Mouse (Mus musculus): ENCODE measurements around the gene Plcb4. TPM values are rescaled to one million over a fixed set of nuclear protein-coding genes. Genes with fewer than 3 reads are reported as not detected.

Plcb4 gene
- polyA plus RNA-seq, 1 experiment, result 3.7 TPM

DNA sequence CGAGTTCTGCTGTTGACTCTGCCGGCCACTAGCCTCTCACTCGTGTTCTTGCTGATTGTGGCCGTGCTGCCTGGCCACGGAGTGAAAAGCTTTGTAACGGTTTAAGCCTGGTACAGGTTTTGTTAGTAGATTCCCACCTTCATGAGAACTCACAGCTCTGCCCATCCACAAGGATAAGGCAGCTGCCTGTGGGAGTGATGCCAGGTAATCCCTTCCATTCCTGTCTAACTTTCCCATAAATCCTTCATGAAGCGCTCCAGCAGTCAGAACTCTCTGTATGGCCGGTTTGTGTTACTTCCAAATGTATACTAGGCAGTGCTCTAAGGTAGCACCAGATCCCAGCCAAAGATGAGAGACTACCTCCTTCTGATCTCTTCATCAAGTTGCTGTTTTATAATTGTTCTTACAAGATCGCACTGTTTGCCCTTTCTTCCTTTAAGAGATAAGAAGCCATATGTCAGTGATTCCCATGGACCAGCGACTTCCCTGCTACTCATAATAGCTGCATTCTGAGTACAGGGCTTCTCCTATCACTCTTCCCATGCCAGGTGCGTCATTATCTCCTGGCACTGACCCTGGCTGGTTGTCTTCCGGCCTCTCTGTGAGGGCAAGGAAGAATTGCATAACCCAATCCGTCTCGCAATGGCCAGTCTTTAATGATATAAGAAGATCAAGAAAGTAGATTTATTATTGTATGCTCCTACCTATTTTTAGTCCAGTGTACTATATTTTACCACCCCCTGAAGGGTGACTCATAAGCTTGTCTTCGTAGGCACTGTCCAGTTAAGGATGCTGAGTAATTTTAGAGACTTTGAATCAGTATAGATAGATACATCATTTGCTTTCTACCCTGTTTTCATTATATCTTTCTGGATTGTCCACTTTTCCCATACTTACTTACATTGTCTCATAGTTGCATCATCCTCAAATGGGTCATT lies 147.2 kb downstream of the Plcb4 start:
- TF ChIP-seq CTCF (IDR thresholded peaks at IDR 0.05; ENCODE audit: borderline replicate concordance, control insufficient read depth, extremely low read depth, insufficient read depth, low read length, poor library complexity), result no peak
- TF ChIP-seq POLR2A (IDR thresholded peaks at IDR 0.05; ENCODE audit: control insufficient read depth, extremely low read depth, insufficient read depth, low read length, poor library complexity), result no peak
- Histone ChIP-seq H3K4me1 (replicated peaks; ENCODE audit: control insufficient read depth, insufficient read depth, low read length) (no peaks in the 10 kb centered on the region), H3K27ac (ENCODE audit: control insufficient read depth, insufficient read depth, low read length) (no peak overlapping the region), H3K36me3 (ENCODE audit: control insufficient read depth, insufficient read depth, low read length) (no peaks in the 10 kb centered on the region), H3K4me3 (ENCODE audit: control insufficient read depth, insufficient read depth, low read length) (no peak overlapping the region), H3K27me3 (ENCODE audit: control insufficient read depth, insufficient read depth, low read length) (no peaks in the 10 kb centered on the region)
- 95% methylated on average over 15 of the region's 15 CpGs for WGBS
- no peak for DNase-seq

DNA sequence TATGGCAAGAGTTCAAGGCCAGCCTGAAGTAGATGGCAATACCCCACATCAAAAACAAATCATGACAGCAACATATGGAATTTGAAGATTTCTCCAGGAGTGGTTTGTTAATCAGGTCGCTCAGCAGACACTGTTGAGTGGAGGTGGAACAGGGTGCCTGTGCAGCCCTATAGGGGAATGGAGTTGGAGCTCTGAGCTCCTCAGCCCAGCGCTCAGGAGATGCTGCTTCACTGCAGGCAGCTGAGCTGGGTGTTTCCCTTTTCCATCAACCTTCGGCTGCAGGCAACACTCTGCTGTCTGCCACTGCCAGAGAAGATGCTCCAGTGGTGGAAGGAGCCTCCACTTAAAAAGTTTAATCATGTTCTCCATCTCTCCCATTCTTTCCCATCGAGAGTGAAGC lies 149.5 kb downstream of the Plcb4 start:
- H3K27ac ChIP-seq (ENCODE audit: control insufficient read depth, insufficient read depth, low read length), result no peak overlapping the region
- TF ChIP-seq POLR2A (IDR thresholded peaks at IDR 0.05; ENCODE audit: control insufficient read depth, extremely low read depth, insufficient read depth, low read length, poor library complexity) (no peak), CTCF (IDR thresholded peaks at IDR 0.05; ENCODE audit: borderline replicate concordance, control insufficient read depth, extremely low read depth, insufficient read depth, low read length, poor library complexity) (no peak)
- no peaks in the 10 kb centered on the region for H3K4me1 ChIP-seq (replicated peaks; ENCODE audit: control insufficient read depth, insufficient read depth, low read length)
- no peak for DNase-seq
- no peaks in the 10 kb centered on the region for H3K36me3 ChIP-seq (ENCODE audit: control insufficient read depth, insufficient read depth, low read length)
- WGBS, result 91% methylated on average over 4 of the region's 4 CpGs
- H3K4me3 ChIP-seq (ENCODE audit: control insufficient read depth, insufficient read depth, low read length), result no peak overlapping the region
- no peaks in the 10 kb centered on the region for H3K27me3 ChIP-seq (ENCODE audit: control insufficient read depth, insufficient read depth, low read length)

- WGBS, result 96% methylated on average over 6 of the region's 6 CpGs
- H3K4me3 ChIP-seq (ENCODE audit: control insufficient read depth, insufficient read depth, low read length), result no peak overlapping the region
- no peaks in the 10 kb centered on the region for H3K36me3 ChIP-seq (ENCODE audit: control insufficient read depth, insufficient read depth, low read length)
- no peak overlapping the region for H3K27ac ChIP-seq (ENCODE audit: control insufficient read depth, insufficient read depth, low read length)
- no peaks in the 10 kb centered on the region for H3K27me3 ChIP-seq (ENCODE audit: control insufficient read depth, insufficient read depth, low read length)
- TF ChIP-seq POLR2A (IDR thresholded peaks at IDR 0.05; ENCODE audit: control insufficient read depth, extremely low read depth, insufficient read depth, low read length, poor library complexity), result no peak
- TF ChIP-seq CTCF (IDR thresholded peaks at IDR 0.05; ENCODE audit: borderline replicate concordance, control insufficient read depth, extremely low read depth, insufficient read depth, low read length, poor library complexity), result no peak
- no peak for DNase-seq
- H3K4me1 ChIP-seq (replicated peaks; ENCODE audit: control insufficient read depth, insufficient read depth, low read length), result no peaks in the 10 kb centered on the region; the same call in 1 of the 2 replicates
These were observed 152.0 kb downstream of the Plcb4 start for GRCm38 (mm10) chr2:135810841-135811240.

DNA sequence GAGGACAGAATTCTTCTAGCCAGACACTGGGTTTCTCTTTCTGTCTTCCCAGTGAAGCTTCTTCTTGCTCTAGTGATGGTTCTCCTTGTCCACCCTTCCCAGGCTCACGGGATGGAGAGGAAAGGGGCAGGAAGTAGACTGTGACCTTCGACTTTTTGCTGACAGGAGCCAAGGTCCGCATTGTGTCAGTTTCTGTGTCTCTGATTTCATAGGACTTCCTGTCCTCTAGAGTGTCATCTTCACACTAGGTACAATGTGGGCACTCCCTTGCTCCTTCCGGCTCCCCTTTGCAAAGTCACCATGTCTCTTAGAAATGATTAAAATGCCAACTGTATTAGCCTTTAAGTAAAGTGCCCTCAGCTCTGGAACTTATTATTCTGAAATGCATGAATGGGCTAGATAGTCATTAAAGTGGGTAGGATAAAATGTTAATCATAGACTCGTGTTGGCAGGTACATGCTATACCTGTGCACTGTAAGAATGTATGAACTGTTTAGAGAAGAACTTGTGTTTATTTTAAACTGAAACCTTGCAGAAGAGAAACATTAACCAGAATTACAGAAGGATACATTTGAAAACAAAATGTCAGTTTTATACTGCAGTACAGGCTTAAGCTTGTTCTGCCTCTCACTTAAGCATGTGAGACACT lies 152.8 kb downstream of the Plcb4 start:
- H3K36me3 ChIP-seq (ENCODE audit: control insufficient read depth, insufficient read depth, low read length), result no peaks in the 10 kb centered on the region
- WGBS, result 78% methylated on average over 5 of the region's 5 CpGs
- H3K27me3 ChIP-seq (ENCODE audit: control insufficient read depth, insufficient read depth, low read length), result no peaks in the 10 kb centered on the region
- H3K27ac ChIP-seq (ENCODE audit: control insufficient read depth, insufficient read depth, low read length), result no peak overlapping the region
- TF ChIP-seq CTCF (IDR thresholded peaks at IDR 0.05; ENCODE audit: borderline replicate concordance, control insufficient read depth, extremely low read depth, insufficient read depth, low read length, poor library complexity) (no peak), POLR2A (IDR thresholded peaks at IDR 0.05; ENCODE audit: control insufficient read depth, extremely low read depth, insufficient read depth, low read length, poor library complexity) (no peak)
- H3K4me3 ChIP-seq (ENCODE audit: control insufficient read depth, insufficient read depth, low read length), result no peak overlapping the region
- DNase-seq, result no peak
- no peaks in the 10 kb centered on the region; the same call in 1 of the 2 replicates for H3K4me1 ChIP-seq (replicated peaks; ENCODE audit: control insufficient read depth, insufficient read depth, low read length)

DNA sequence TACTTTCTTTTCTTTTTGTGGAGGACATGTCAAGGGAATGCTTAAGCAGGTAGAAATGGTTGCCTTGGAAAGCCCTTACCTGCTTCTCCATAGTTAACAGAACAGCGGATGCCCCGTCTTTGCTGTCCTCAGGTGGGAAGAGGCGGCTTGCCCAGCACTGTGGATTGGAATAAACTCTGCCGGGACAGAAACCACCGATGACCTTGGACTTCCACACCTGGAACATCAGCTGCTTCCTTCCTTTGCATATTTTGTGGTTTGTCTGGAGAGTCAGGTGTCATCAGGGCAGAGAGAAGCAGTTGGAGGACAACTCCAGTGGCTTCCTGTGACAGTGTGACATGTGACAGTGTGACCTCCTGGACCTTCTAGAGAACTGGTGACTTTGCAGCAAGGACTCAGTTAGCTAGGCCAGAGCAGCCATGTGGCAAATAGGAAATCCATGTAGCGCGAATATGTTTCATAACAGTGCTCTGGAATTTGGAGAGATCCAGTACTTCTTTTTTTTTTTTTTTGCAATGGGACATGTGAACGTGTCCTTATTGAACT lies 154.0 kb downstream of the Plcb4 start:
- WGBS, result 67% methylated on average over 8 of the region's 8 CpGs
- Histone ChIP-seq H3K27ac (ENCODE audit: control insufficient read depth, insufficient read depth, low read length) (no peak overlapping the region), H3K4me3 (ENCODE audit: control insufficient read depth, insufficient read depth, low read length) (no peak overlapping the region), H3K27me3 (ENCODE audit: control insufficient read depth, insufficient read depth, low read length) (no peaks in the 10 kb centered on the region), H3K4me1 (replicated peaks; ENCODE audit: control insufficient read depth, insufficient read depth, low read length) (no peaks in the 10 kb centered on the region; the same call in 1 of the 2 replicates), H3K36me3 (ENCODE audit: control insufficient read depth, insufficient read depth, low read length) (no peaks in the 10 kb centered on the region)
- no peak for TF ChIP-seq CTCF (IDR thresholded peaks at IDR 0.05; ENCODE audit: borderline replicate concordance, control insufficient read depth, extremely low read depth, insufficient read depth, low read length, poor library complexity)
- TF ChIP-seq POLR2A (IDR thresholded peaks at IDR 0.05; ENCODE audit: control insufficient read depth, extremely low read depth, insufficient read depth, low read length, poor library complexity), result no peak
- no peak for DNase-seq

DNA sequence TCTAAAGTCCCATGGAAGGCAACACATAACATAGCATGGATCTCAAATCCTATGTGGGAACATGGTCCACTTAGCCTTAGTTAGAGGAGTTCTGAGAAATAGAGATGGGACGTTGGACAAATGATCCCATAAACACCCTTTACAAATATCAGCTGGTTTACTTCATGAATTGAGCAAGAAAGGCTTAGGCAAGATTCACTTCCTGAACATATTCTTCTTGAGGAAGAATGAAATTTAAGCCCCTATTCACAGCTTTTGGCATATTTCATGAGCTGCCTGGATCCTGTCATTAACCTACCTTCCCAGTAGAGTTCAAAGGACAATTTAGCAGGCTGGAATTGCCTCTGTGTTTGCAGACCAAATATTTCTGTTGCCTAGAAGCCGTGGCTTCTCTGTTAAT lies 161.9 kb downstream of the Plcb4 start:
- no peak overlapping the region for H3K27ac ChIP-seq (ENCODE audit: control insufficient read depth, insufficient read depth, low read length)
- H3K4me3 ChIP-seq (ENCODE audit: control insufficient read depth, insufficient read depth, low read length), result no peak overlapping the region
- no peaks in the 10 kb centered on the region for H3K36me3 ChIP-seq (ENCODE audit: control insufficient read depth, insufficient read depth, low read length)
- no peaks in the 10 kb centered on the region for H3K27me3 ChIP-seq (ENCODE audit: control insufficient read depth, insufficient read depth, low read length)
- DNase-seq, result no peak
- 93% methylated on average over 2 of the region's 2 CpGs for WGBS
- TF ChIP-seq CTCF (IDR thresholded peaks at IDR 0.05; ENCODE audit: borderline replicate concordance, control insufficient read depth, extremely low read depth, insufficient read depth, low read length, poor library complexity) (no peak), POLR2A (IDR thresholded peaks at IDR 0.05; ENCODE audit: control insufficient read depth, extremely low read depth, insufficient read depth, low read length, poor library complexity) (no peak)
- H3K4me1 ChIP-seq (replicated peaks; ENCODE audit: control insufficient read depth, insufficient read depth, low read length), result no peaks in the 10 kb centered on the region

All from thymus, adult 2 months (tissue).